Mouse (Mus musculus): Measurements from ENCODE around the gene Nsun7.
"Not testable (repeated sequence)": the region's sequence is repeated elsewhere in the genome, so short reads cannot be mapped to it uniquely, and the experiment has no call there.

Nsun7 gene

GRCm38 (mm10) chr5:66259756-66260448, at the start of gene Nsun7:
Gene Nsun7, plus strand, starts transcription at chr5:66259897.
- peak; percentile 21 for DNase-seq (ENCODE audit: low read depth)

GRCm38 (mm10) chr5:66214395-66214935, 45.2 kb upstream of the Nsun7 start:
- DNase-seq (ENCODE audit: low read depth): no peak

- no peak for DNase-seq (ENCODE audit: low read depth)
Measured at GRCm38 (mm10) chr5:66215569-66216277, 44.0 kb upstream of the Nsun7 start.

GRCm38 (mm10) chr5:66219692-66220091, 40.0 kb upstream of the Nsun7 start:
- no peak for DNase-seq (ENCODE audit: low read depth)

GRCm38 (mm10) chr5:66220620-66221019, 39.1 kb upstream of the Nsun7 start:
- DNase-seq (ENCODE audit: low read depth): no peak

- DNase-seq (ENCODE audit: low read depth): no peak
Measured at GRCm38 (mm10) chr5:66222916-66223315, 36.8 kb upstream of the Nsun7 start.

GRCm38 (mm10) chr5:66226526-66226925, 33.2 kb upstream of the Nsun7 start:
- no peak for DNase-seq (ENCODE audit: low read depth)

- no peak for DNase-seq (ENCODE audit: low read depth)
Measured at GRCm38 (mm10) chr5:66231660-66232269, 27.9 kb upstream of the Nsun7 start.

- no peak for DNase-seq (ENCODE audit: low read depth)
Measured at GRCm38 (mm10) chr5:66232456-66232855, 27.2 kb upstream of the Nsun7 start.

GRCm38 (mm10) chr5:66241894-66242293, 17.8 kb upstream of the Nsun7 start:
- DNase-seq (ENCODE audit: low read depth): no peak

- no peak for DNase-seq (ENCODE audit: low read depth)
Measured at GRCm38 (mm10) chr5:66243467-66243866, 16.2 kb upstream of the Nsun7 start.

GRCm38 (mm10) chr5:66244043-66244660, 15.5 kb upstream of the Nsun7 start:
- no peak for DNase-seq (ENCODE audit: low read depth)

- no peak for DNase-seq (ENCODE audit: low read depth)
Measured at GRCm38 (mm10) chr5:66245958-66246497, 13.7 kb upstream of the Nsun7 start.

- DNase-seq (ENCODE audit: low read depth): no peak
Measured at GRCm38 (mm10) chr5:66253219-66253618, 6.5 kb upstream of the Nsun7 start.

- DNase-seq (ENCODE audit: low read depth): no peak
Measured at GRCm38 (mm10) chr5:66255044-66255443, 4.7 kb upstream of the Nsun7 start.

- no peak for DNase-seq (ENCODE audit: low read depth)
Measured at GRCm38 (mm10) chr5:66259000-66259399, 697 bp upstream of the Nsun7 start.

- DNase-seq (ENCODE audit: low read depth): not testable (repeated sequence)
Measured at GRCm38 (mm10) chr5:66259431-66259755, 304 bp upstream of the Nsun7 start.

- DNase-seq (ENCODE audit: low read depth): no peak
Measured at GRCm38 (mm10) chr5:66262475-66262874, 2.8 kb downstream of the Nsun7 start.

- no peak for DNase-seq (ENCODE audit: low read depth)
Measured at GRCm38 (mm10) chr5:66263398-66263797, 3.7 kb downstream of the Nsun7 start.

- DNase-seq (ENCODE audit: low read depth): peak; percentile 41
Measured at GRCm38 (mm10) chr5:66269616-66270015, 9.9 kb downstream of the Nsun7 start.

- no peak for DNase-seq (ENCODE audit: low read depth)
Measured at GRCm38 (mm10) chr5:66271141-66271540, 11.4 kb downstream of the Nsun7 start.

GRCm38 (mm10) chr5:66274417-66274816, 14.7 kb downstream of the Nsun7 start:
- DNase-seq (ENCODE audit: low read depth): no peak
